Mouse (Mus musculus): ENCODE measurements around the gene Rxfp2. TPM values are rescaled to one million over a fixed set of nuclear protein-coding genes. Genes with fewer than 3 reads are reported as not detected.
A peak's percentile ranks its signal among the peaks of the same experiment; 100 is the strongest.

Gene Rxfp2
- polyA plus RNA-seq, 1 experiment from 2014 or later: 0.44 TPM

DNA sequence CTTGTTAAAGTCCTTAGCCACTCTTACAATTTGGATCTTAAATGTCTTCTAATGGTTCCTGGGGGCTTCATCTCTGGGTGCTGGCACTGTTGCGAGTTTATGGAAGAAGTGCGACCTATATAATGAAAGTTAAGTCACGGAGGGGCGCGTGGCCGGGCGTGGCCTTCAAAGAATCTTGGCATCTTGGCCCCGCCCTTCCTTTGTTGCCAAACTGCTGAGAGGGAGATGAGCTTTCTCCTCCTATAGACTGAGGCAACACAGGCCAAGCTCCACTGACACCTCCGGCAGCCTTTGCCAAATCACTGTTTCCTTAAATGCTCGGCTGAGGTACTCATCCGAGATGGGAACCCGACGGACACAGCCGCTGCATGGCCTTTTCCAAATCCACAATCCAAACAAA, 64.2 kb downstream of the Rxfp2 start:
- Histone ChIP-seq H3K27ac (no peak overlapping the region), H3K36me3 (no peaks in the 10 kb centered on the region), H3K27me3 (replicated peaks) (no peaks in the 10 kb centered on the region), H3K9ac (no peak overlapping the region), H3K4me1 (replicated peaks) (no peaks in the 10 kb centered on the region), H3K4me2 (replicated peaks) (no peak overlapping the region), H3K4me3 (replicated peaks) (no peak overlapping the region), H3K9me3 (no peaks in the 10 kb centered on the region)
- ATAC-seq: no peak
- WGBS: 78% methylated on average over 14 of the region's 14 CpGs

DNA sequence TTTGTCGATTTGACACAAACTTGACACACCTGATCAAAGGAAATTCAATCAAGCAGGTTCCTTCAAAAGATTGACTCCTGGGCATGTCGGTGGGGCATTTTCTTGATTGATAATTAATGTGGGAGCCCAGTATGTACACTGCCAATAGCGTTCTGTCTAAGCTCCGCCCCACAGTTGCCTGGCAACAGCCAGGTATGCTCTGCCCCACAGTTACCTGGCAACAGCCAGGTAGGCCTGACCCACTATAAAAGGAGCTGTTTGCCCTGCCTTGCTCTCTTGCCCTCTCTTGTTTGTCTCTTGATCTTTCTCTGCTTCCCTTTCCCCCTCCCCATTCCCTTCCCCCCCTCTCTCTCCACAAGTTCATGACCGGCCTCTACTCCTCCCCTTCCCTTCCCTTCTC, 64.7 kb downstream of the Rxfp2 start:
- Histone ChIP-seq H3K4me3 (replicated peaks) (no peak overlapping the region), H3K4me1 (replicated peaks) (no peaks in the 10 kb centered on the region), H3K27me3 (replicated peaks) (no peaks in the 10 kb centered on the region), H3K9me3 (no peaks in the 10 kb centered on the region), H3K27ac (no peak overlapping the region), H3K9ac (no peak overlapping the region), H3K4me2 (replicated peaks) (no peak overlapping the region), H3K36me3 (no peaks in the 10 kb centered on the region)
- WGBS: 54% methylated on average over 5 of the region's 5 CpGs
- ATAC-seq: peak; percentile 67

DNA sequence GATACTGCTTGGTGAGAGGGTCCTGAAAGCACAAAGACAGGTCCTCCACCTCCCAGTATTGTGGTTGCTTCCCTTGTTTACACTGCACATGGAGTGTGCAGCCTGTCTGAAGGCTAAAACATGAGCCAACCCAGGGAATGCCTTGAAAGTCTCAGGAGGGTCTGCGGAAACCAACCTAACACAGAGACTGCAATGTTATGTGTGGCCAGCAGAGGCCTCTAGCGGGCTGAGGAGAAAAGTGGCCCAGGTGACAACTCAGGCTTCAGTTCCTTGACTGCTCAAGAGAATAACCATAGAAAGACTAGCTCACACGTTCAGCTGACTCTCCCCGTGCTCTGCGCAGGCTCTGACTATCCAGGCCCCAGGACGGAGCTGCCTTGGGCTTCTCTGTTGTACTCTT, 79.1 kb downstream of the Rxfp2 start:
- Histone ChIP-seq H3K9ac (no peak overlapping the region), H3K27me3 (replicated peaks) (no peaks in the 10 kb centered on the region), H3K36me3 (no peaks in the 10 kb centered on the region), H3K27ac (no peak overlapping the region), H3K4me1 (replicated peaks) (no peaks in the 10 kb centered on the region), H3K4me2 (replicated peaks) (no peak overlapping the region), H3K4me3 (replicated peaks) (no peak overlapping the region), H3K9me3 (no peaks in the 10 kb centered on the region)
- 8% methylated on average over 6 of the region's 6 CpGs for WGBS
- ATAC-seq: peak; percentile 68

DNA sequence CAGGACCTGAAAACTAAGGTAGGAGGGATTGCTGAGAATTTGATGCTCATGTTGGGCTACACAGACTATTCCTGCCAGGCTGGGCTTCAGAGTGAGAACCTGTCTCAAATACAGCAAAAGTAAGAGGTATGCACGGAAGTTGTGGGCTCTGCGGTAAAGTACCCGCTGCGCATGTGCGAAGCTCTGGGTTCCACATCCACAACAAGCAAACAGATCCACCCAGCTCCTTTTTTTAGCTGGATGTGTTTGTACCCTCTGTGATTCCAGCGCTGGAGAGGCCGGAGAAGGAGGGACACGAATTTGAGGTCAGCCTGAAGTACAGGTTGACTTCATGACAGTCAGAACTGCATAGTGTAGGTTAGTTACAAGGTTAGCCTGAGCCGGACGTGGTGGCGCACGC, 80.3 kb downstream of the Rxfp2 start:
- no peak for ATAC-seq
- 94% methylated on average over 12 of the region's 12 CpGs for WGBS
- Histone ChIP-seq H3K4me1 (replicated peaks) (no peaks in the 10 kb centered on the region), H3K9ac (no peak overlapping the region), H3K27ac (no peak overlapping the region), H3K4me2 (replicated peaks) (no peak overlapping the region), H3K36me3 (no peaks in the 10 kb centered on the region), H3K27me3 (replicated peaks) (no peaks in the 10 kb centered on the region), H3K4me3 (replicated peaks) (no peak overlapping the region), H3K9me3 (no peaks in the 10 kb centered on the region)

DNA sequence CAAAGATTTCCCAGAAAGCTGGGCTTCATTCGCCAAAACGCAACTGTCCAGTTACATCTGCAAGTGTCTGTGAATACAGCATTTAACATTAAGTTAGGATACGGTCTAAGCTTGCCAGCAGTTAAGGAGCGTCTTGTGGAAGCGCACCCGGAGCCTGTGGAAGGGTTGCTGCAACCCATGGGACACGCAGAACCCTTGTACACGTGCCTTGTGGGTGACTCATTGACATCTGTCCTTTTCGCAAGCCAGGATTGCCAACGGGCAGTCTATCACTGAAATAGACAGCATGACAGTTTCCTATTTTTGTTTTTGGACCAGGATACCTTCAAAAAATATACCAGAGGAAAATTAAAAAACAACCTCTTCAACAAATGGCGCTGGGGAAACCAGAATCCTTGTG, 83.3 kb downstream of the Rxfp2 start:
- no peak for ATAC-seq

DNA sequence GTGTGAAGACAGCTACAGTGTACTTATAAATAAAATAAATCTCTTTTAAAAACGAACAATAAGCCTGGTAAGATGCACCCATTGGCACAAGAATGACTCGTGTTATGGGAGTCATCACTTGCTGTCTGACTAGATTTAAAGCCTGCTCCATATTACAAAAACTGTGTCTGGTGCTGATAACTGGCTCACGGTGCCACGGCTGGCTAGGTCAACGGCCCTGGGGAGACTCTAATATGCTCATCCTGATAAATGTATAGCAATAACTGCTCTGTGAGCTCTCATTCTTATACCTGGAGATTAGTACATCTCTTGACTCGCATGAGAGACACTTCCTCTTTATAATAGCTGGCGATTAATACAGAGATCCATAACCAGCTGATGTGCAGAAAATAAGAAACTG, 87.9 kb downstream of the Rxfp2 start:
- no peaks in the 10 kb centered on the region for H3K4me1 ChIP-seq (replicated peaks)
- H3K36me3 ChIP-seq: no peaks in the 10 kb centered on the region
- ATAC-seq: no peak
- no peak overlapping the region for H3K4me2 ChIP-seq (replicated peaks)
- no peak overlapping the region for H3K4me3 ChIP-seq (replicated peaks)
- H3K9me3 ChIP-seq: no peaks in the 10 kb centered on the region
- WGBS: 85% methylated on average over 7 of the region's 7 CpGs
- H3K27me3 ChIP-seq (replicated peaks): no peaks in the 10 kb centered on the region
- no peak overlapping the region for H3K27ac ChIP-seq
- no peak overlapping the region for H3K9ac ChIP-seq

More for the DNA sequence above, 83.3 kb downstream of the Rxfp2 start:
- Histone ChIP-seq H3K27me3 (replicated peaks) (no peaks in the 10 kb centered on the region), H3K4me1 (replicated peaks) (no peaks in the 10 kb centered on the region), H3K4me2 (replicated peaks) (no peak overlapping the region), H3K9me3 (no peaks in the 10 kb centered on the region), H3K9ac (no peak overlapping the region), H3K4me3 (replicated peaks) (no peak overlapping the region), H3K27ac (no peak overlapping the region), H3K36me3 (no peaks in the 10 kb centered on the region)
- WGBS: 86% methylated on average over 11 of the region's 11 CpGs

DNA sequence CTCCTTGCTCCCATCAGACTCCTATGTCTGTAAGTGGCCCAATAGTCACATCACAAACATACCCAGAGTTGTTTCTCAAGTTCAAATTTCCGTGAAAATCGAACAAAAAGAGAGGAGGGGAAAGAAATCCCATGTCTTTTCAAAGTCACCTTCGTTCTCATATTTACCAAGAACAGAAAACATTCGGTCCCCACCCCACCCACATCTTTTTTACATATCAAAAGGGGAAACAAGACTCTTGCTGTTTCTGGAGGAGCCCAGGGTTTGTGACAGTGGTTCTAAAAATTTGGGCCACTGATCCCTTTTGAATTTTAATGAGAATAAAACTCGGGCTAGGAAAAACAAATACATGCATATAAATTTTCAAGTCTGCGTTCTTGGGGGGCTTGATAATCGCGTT, 92.8 kb downstream of the Rxfp2 start:
- H3K27ac ChIP-seq: no peak overlapping the region
- no peak overlapping the region for H3K4me3 ChIP-seq (replicated peaks)
- no peaks in the 10 kb centered on the region for H3K36me3 ChIP-seq
- H3K4me1 ChIP-seq (replicated peaks): peaks cover 8% of the 10 kb centered on the region; the same call in 1 of the 2 replicates
- no peak overlapping the region for H3K4me2 ChIP-seq (replicated peaks)
- no peaks in the 10 kb centered on the region for H3K27me3 ChIP-seq (replicated peaks)
- no peaks in the 10 kb centered on the region for H3K9me3 ChIP-seq
- H3K9ac ChIP-seq: no peak overlapping the region
- WGBS: 49% methylated on average over 8 of the region's 8 CpGs
- ATAC-seq: no peak

DNA sequence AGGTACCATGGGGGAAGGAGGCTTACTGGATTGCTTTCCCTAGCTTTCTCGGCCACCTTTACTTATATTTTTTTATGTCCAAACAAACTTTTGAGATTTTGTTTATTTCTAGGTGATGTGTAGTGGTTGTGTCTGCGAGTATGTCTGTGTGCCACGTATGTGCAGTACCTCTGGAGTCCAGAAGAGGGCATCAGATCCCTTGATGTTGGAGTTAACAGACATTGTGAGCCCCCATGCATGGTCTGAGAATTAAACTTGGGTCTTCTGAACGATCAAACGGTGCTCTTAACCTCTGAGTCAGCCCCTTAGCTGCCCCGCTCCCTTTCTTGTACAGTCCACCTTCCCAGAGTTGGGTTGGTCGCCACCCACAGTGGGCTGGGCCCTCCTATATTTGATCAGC, 95.5 kb downstream of the Rxfp2 start:
- WGBS: 81% methylated on average over 7 of the region's 7 CpGs
- no peak overlapping the region for H3K4me3 ChIP-seq (replicated peaks)
- ATAC-seq: no peak
- no peaks in the 10 kb centered on the region for H3K36me3 ChIP-seq
- no peak overlapping the region for H3K9ac ChIP-seq
- no peak overlapping the region for H3K27ac ChIP-seq
- no peaks in the 10 kb centered on the region for H3K27me3 ChIP-seq (replicated peaks)
- no peak overlapping the region for H3K4me2 ChIP-seq (replicated peaks)
- H3K9me3 ChIP-seq: no peaks in the 10 kb centered on the region
- H3K4me1 ChIP-seq (replicated peaks): peaks cover 12% of the 10 kb centered on the region; the same call in 1 of the 2 replicates

DNA sequence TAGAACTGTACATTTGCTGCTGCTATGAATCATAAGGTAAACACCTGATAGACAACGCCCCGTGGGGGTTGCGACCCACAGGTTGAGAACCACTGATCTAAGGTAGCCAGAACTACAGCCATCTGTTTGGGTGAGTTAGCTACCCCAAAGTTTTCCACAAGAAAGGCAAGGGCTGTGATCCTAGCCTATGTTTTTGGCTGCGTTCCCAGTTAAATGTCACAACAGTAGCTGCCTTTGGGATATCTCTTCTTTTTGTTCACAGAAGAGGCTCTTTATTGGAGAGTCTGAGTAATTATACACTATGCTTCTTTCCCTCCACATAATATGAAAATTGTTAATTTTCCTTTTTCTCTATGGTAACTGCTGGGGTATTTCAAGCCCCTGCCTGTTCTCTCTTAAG, 96.3 kb downstream of the Rxfp2 start:
- Histone ChIP-seq H3K4me2 (replicated peaks) (no peak overlapping the region), H3K27me3 (replicated peaks) (no peaks in the 10 kb centered on the region), H3K4me3 (replicated peaks) (no peak overlapping the region), H3K27ac (no peak overlapping the region), H3K9ac (no peak overlapping the region), H3K9me3 (no peaks in the 10 kb centered on the region), H3K36me3 (no peaks in the 10 kb centered on the region), H3K4me1 (replicated peaks) (peaks cover 12% of the 10 kb centered on the region; the same call in 1 of the 2 replicates)
- WGBS: 70% methylated on average over 4 of the region's 4 CpGs
- ATAC-seq: no peak

DNA sequence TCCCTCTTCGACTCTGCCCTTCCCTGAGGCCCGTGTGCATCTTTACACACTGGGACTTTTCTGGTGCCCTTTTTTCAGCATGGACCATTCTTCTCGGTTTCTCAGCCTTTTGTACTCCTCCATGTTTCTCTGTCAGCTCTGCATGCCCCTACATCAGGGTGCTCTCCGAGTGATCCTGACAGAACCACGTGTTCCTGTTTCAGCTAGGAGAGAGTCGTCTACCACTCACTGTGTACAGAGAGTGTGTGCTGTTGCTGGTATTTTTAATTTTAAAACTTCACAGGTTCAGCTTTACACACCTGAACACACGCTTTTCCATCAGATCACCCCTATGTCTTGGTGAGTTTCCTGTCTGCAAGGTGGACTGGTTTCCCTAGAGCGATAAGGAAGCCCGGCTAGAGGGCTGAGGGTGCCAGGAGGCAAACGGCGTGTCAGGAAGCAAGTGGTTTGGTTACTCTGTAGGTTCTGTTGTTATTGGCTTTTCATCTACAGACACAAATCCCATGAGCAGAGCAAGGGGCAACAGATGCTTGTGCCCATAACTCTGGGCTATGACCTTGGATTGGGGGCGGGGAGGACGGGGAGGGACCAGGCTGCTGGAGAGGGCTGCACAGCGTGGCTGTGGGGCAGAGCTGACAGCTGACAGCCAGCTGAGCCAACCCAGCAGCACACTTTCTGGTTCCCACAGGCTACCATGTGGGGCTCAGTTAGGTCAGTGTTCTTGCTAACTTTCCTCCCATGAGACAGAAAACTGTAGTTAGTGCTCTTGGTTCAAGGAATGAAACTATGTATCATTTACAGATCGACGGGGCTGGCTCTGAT, 97.0 kb downstream of the Rxfp2 start:
- peaks cover 12% of the 10 kb centered on the region; the same call in 1 of the 2 replicates for H3K4me1 ChIP-seq (replicated peaks)
- H3K36me3 ChIP-seq: no peaks in the 10 kb centered on the region
- 52% methylated on average over 16 of the region's 16 CpGs for WGBS
- H3K4me2 ChIP-seq (replicated peaks): 0 out of 2 replicates have a peak overlapping the region, but pooled peaks have one; percentile 3
- H3K27ac ChIP-seq: no peak overlapping the region
- no peaks in the 10 kb centered on the region for H3K9me3 ChIP-seq
- H3K9ac ChIP-seq: no peak overlapping the region
- ATAC-seq: peak; percentile 5; the same call in 1 of the 2 replicates
- H3K4me3 ChIP-seq (replicated peaks): no peak overlapping the region
- H3K27me3 ChIP-seq (replicated peaks): no peaks in the 10 kb centered on the region

DNA sequence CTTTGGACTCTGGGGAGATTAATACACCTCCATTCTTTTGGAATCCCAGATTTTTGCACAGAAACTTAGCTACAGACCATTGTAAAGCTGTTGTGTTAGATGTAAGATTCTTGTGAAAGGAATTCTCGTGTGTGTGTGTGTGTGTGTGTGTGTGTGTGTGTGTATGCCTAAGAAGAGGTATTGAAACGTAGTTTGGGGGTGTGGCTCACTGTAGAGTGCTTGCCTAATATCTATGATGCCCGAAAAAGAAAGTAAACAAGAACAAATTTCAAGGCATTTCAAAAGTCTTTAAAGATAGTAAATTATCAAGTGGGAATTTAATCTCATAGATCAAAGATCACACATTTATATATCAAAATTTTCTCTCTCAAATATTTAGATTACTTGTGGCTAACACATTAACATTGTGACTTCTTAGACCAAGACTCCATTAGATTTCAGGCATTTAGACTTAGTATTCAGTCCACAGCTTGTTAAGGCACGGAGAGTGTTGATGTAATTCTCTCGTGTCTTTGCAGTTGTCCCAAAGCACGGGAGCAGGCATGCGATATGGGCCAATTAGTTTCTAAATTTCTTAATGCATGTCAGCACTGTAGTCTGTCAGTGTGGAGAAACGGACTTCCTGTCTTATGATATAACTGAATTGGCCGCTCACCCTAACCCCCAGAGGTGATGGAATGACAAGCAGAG, 97.9 kb downstream of the Rxfp2 start:
- Histone ChIP-seq H3K4me1 (replicated peaks) (peaks cover 12% of the 10 kb centered on the region; the same call in 1 of the 2 replicates), H3K27me3 (replicated peaks) (no peaks in the 10 kb centered on the region), H3K36me3 (no peaks in the 10 kb centered on the region), H3K4me3 (replicated peaks) (no peak overlapping the region), H3K9me3 (no peaks in the 10 kb centered on the region), H3K27ac (no peak overlapping the region), H3K4me2 (replicated peaks) (0 out of 2 replicates have a peak overlapping the region, but pooled peaks have one; percentile 3), H3K9ac (no peak overlapping the region)
- ATAC-seq: no peak
- 72% methylated on average over 9 of the region's 9 CpGs for WGBS

DNA sequence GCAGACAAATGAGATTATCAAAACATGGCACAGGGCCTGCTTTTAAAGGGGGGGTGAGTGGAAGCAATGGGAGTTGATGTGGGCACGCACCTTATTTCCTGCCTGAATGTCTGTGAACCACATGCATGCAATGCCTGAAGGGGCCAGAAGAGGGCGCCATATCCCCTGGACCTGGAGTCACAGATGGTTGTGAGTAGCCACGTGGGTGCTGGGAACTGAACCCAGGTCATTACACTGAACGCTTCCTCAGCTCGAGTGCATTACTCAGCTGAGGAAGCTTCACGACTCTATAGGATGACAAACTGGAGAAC, 98.4 kb downstream of the Rxfp2 start:
- H3K9ac ChIP-seq: no peak overlapping the region
- 82% methylated on average over 6 of the region's 6 CpGs for WGBS
- H3K4me3 ChIP-seq (replicated peaks): no peak overlapping the region
- no peaks in the 10 kb centered on the region for H3K36me3 ChIP-seq
- H3K4me2 ChIP-seq (replicated peaks): no peak overlapping the region
- no peak overlapping the region for H3K27ac ChIP-seq
- H3K9me3 ChIP-seq: no peaks in the 10 kb centered on the region
- H3K27me3 ChIP-seq (replicated peaks): no peaks in the 10 kb centered on the region
- no peak for ATAC-seq
- H3K4me1 ChIP-seq (replicated peaks): peaks cover 12% of the 10 kb centered on the region; the same call in 1 of the 2 replicates

DNA sequence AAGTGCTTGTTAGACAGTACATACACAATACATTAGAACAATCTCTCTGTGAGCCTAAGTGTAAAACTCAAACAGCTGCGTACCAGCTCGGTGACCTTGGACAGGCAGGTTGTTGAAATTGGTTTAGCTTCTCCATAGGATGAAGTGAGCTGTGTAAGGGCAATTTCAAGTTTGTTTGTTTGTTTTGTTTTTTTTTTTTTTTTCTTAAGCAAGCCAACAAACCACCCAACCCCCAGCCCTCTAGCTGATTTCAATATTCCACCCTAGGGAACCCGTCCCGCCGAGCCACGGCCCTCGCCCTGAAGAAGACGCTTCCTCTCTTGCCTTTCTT, 99.6 kb downstream of the Rxfp2 start:
- H3K27ac ChIP-seq: no peak overlapping the region
- H3K9me3 ChIP-seq: no peaks in the 10 kb centered on the region
- no peak for ATAC-seq
- peak overlapping the region; percentile 39; the same call in 1 of the 2 replicates for H3K9ac ChIP-seq
- H3K4me3 ChIP-seq (replicated peaks): peak overlapping the region; percentile 71
- peak overlapping the region; percentile 85 for H3K4me2 ChIP-seq (replicated peaks)
- 18% methylated on average over 8 of the region's 8 CpGs for WGBS
- H3K27me3 ChIP-seq (replicated peaks): no peaks in the 10 kb centered on the region
- peaks cover 12% of the 10 kb centered on the region; the same call in 1 of the 2 replicates for H3K4me1 ChIP-seq (replicated peaks)
- no peaks in the 10 kb centered on the region for H3K36me3 ChIP-seq

All from intestine, embryonic 15.5 days (tissue).